Mouse (Mus musculus) myocyte (in vitro differentiated cells): Measurements from ENCODE around the gene Pacs1.

ENCODE experiments used
- CEBPB ChIP-seq: IDR thresholded peaks from 2 replicates; pipeline ENCODE4 v1.6.1; 2011; ENCODE audit warnings: mild to moderate bottlenecking, moderate library complexity; ENCODE audit not compliant: poor library complexity, insufficient read depth, severe bottlenecking
- E2F4 ChIP-seq: IDR thresholded peaks from one replicate; pipeline ENCODE4 v1.6.1; 2011; ENCODE audit warnings: mild to moderate bottlenecking, control low read depth, moderate library complexity; ENCODE audit not compliant: insufficient read depth
- MAX ChIP-seq: IDR thresholded peaks from one replicate; pipeline ENCODE4 v1.6.1; 2011; ENCODE audit warnings: low read depth, mild to moderate bottlenecking, control low read depth
- POLR2A ChIP-seq: IDR thresholded peaks from one replicate; pipeline ENCODE4 v1.6.1; 2011; ENCODE audit warnings: low read depth, mild to moderate bottlenecking, control low read depth, moderate library complexity; ENCODE audit not compliant: insufficient read length
- POLR2AphosphoS2 ChIP-seq: IDR thresholded peaks from one replicate; pipeline ENCODE4 v1.6.1; 2011; ENCODE audit warnings: low read depth, control low read depth; ENCODE audit not compliant: insufficient read length
- REST ChIP-seq: IDR thresholded peaks from one replicate; pipeline ENCODE4 v1.6.1; 2011; ENCODE audit warnings: mild to moderate bottlenecking, control low read depth, moderate library complexity; ENCODE audit not compliant: insufficient read depth, insufficient read length
- TCF12 ChIP-seq: IDR thresholded peaks from one replicate; pipeline ENCODE4 v1.6.1; 2011; ENCODE audit warnings: mild to moderate bottlenecking, control low read depth; ENCODE audit not compliant: poor library complexity, insufficient read depth, severe bottlenecking

- TF ChIP-seq POLR2A (no peak), TCF12 (no peak), REST (no peak), POLR2AphosphoS2 (no peak), CEBPB (no peak), E2F4 (no peak), MAX (no peak)
Observed at GRCm38 (mm10) chr19:5167477-5167876, 105.4 kb downstream of the Pacs1 start.
